ENCODE assay signal across 9 mouse cellular contexts in the genomic region with DNA sequence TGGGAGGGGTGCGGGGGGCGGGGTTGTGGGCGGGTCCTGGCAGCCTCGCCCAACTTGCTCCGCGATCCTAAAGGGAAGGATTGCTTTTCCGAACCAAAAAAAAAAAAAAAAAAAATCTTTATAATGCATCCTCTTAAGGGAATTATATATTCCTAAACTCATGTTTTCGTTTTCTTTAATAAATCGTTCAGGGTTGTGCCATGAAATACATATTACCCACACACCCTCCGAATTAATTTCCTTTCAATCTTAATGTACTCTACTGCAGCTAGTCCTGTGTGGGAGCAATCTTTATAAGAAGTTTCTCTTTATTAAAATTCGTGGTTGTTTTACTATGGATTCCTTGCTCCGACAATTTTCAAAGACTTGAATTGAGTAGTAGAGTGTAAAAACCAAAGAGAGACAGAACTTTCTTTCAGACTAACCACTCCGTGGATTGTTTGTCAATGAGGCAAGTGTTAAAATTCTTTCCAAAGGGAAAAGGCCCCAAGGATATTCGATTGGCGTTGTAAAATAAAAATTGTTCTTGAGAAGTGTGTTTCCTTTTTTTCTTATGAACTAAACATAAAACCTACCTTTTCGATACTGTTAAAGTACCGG.
DNase-seq lines count a peak whose midpoint lies in the region; ATAC-seq and TF ChIP-seq lines count a peak whose summit lies in the region.
"Had no signal": no experiment of that assay in that cellular context is flagged by ENCODE, and none has a peak within 500 bp of the region (broad histone marks: within the 10 kb centered on the region; RNA-seq: fewer than 3 reads in every experiment).

No protein-coding gene starts in this region.

- no peak for DNase-seq in heart, adult 2 months
- DNase-seq in heart, embryonic 10.5 days (ENCODE audit: low spot score), result no peak
- DNase-seq in splenic B cell, adult 2 months (ENCODE audit: low read depth, low spot score), result peak; percentile 28
- no peak for DNase-seq in urinary bladder, postnatal 10 days (ENCODE audit: low spot score)

- TF ChIP-seq CTCF in heart, adult 2 months (IDR thresholded peaks at IDR 0.05), result no peak

- no peak for TF ChIP-seq POLR2A in heart, adult 2 months (IDR thresholded peaks at IDR 0.05; ENCODE audit: insufficient read depth, low read depth, low read length)

- 2% methylated on average over 17 of the region's 17 CpGs for WGBS in heart, adult 2 months
- WGBS in heart, embryonic 10.5 days, result 2% methylated on average over 17 of the region's 17 CpGs
- 2% methylated on average over 17 of the region's 17 CpGs for WGBS in midbrain, embryonic 12.5 days
- 4% methylated on average over 17 of the region's 17 CpGs for WGBS in midbrain, embryonic 15.5 days
- 2% methylated on average over 17 of the region's 17 CpGs for WGBS in intestine, embryonic 16.5 days

- 0 out of 2 replicates have a peak overlapping the region, but pooled peaks have one; percentile 9 for H3K4me2 ChIP-seq in midbrain, embryonic 12.5 days (replicated peaks)
- no peak overlapping the region for H3K4me2 ChIP-seq in midbrain, embryonic 15.5 days
- H3K4me2 ChIP-seq in intestine, embryonic 16.5 days (ENCODE audit: low read depth, low read length), result 0 out of 2 replicates have a peak overlapping the region, but pooled peaks have one; percentile 57

- ATAC-seq in midbrain, embryonic 12.5 days (ENCODE audit: low FRiP score, low read depth), result no peak; the same call in 1 of the 2 replicates
- ATAC-seq in midbrain, embryonic 15.5 days (replicated peaks), result no peak
- peak; percentile 11 for ATAC-seq in intestine, embryonic 16.5 days
- ATAC-seq in monocyte, adult 5-6 weeks (replicated peaks; ENCODE audit: insufficient number of reproducible peaks, low FRiP score, low TSS enrichment, poor library complexity, severe bottlenecking), result no peak

- no peaks in the 10 kb centered on the region for H3K9me3 ChIP-seq in heart, embryonic 10.5 days
- H3K9me3 ChIP-seq in midbrain, embryonic 12.5 days, result no peaks in the 10 kb centered on the region
- H3K9me3 ChIP-seq in midbrain, embryonic 15.5 days, result no peaks in the 10 kb centered on the region
- no peaks in the 10 kb centered on the region for H3K9me3 ChIP-seq in intestine, embryonic 16.5 days (ENCODE audit: control insufficient read depth, low read length)

- H3K4me1 ChIP-seq in heart, adult 2 months (ENCODE audit: control insufficient read depth, insufficient read depth, low read length), result no peaks in the 10 kb centered on the region
- peaks cover 11% of the 10 kb centered on the region for H3K4me1 ChIP-seq in heart, embryonic 10.5 days
- H3K4me1 ChIP-seq in midbrain, embryonic 12.5 days, result peaks cover 8% of the 10 kb centered on the region; the same call in 1 of the 2 replicates
- H3K4me1 ChIP-seq in midbrain, embryonic 15.5 days, result no peaks in the 10 kb centered on the region
- peaks cover 8% of the 10 kb centered on the region for H3K4me1 ChIP-seq in intestine, embryonic 16.5 days (ENCODE audit: control insufficient read depth, insufficient read depth, low read length)

- H3K27ac ChIP-seq in heart, adult 2 months, result no peak overlapping the region
- H3K27ac ChIP-seq in heart, embryonic 10.5 days, result no peak overlapping the region
- no peak overlapping the region for H3K27ac ChIP-seq in midbrain, embryonic 12.5 days (replicated peaks)
- no peak overlapping the region for H3K27ac ChIP-seq in midbrain, embryonic 15.5 days
- no peak overlapping the region for H3K27ac ChIP-seq in intestine, embryonic 16.5 days (ENCODE audit: low read length)
- H3K27ac ChIP-seq: hindbrain, embryonic 14.5 days had no signal

- no peaks in the 10 kb centered on the region for H3K79me2 ChIP-seq in heart, adult 2 months (replicated peaks; ENCODE audit: control insufficient read depth, insufficient read depth, low read length)

- H3K36me3 ChIP-seq in heart, adult 2 months (ENCODE audit: control insufficient read depth, insufficient read depth, low read length), result no peaks in the 10 kb centered on the region
- H3K36me3 ChIP-seq in heart, embryonic 10.5 days, result no peaks in the 10 kb centered on the region
- no peaks in the 10 kb centered on the region for H3K36me3 ChIP-seq in midbrain, embryonic 12.5 days
- no peaks in the 10 kb centered on the region for H3K36me3 ChIP-seq in midbrain, embryonic 15.5 days (replicated peaks)
- H3K36me3 ChIP-seq in intestine, embryonic 16.5 days (ENCODE audit: control insufficient read depth, insufficient read depth, low read length), result no peaks in the 10 kb centered on the region
- H3K36me3 ChIP-seq in splenic B cell, adult 2 months (ENCODE audit: control insufficient read depth, insufficient read depth, low read length, poor library complexity, severe bottlenecking), result no peaks in the 10 kb centered on the region

- intact Hi-C loops in heart, adult 2 months (cut with DNase I), result loop anchor here (2.0 to 10.0 kb wide), 2 partner anchors 1536 to 1962 kb away; a partner anchor contains a TSS

- peaks cover 15% of the 10 kb centered on the region for H3K27me3 ChIP-seq in heart, adult 2 months (ENCODE audit: control insufficient read depth, insufficient read depth, low read length)
- peaks cover 69% of the 10 kb centered on the region for H3K27me3 ChIP-seq in heart, embryonic 10.5 days (ENCODE audit: insufficient read depth, poor library complexity, severe bottlenecking)
- peaks cover 64% of the 10 kb centered on the region for H3K27me3 ChIP-seq in midbrain, embryonic 12.5 days
- peaks cover 84% of the 10 kb centered on the region for H3K27me3 ChIP-seq in midbrain, embryonic 15.5 days (replicated peaks)
- peaks cover 34% of the 10 kb centered on the region for H3K27me3 ChIP-seq in intestine, embryonic 16.5 days (replicated peaks; ENCODE audit: control insufficient read depth, insufficient read depth, low read length)
- H3K27me3 ChIP-seq in splenic B cell, adult 2 months (ENCODE audit: control insufficient read depth, insufficient read depth, low read length, poor library complexity, severe bottlenecking), result peaks cover 7% of the 10 kb centered on the region

- no peak overlapping the region for H3K9ac ChIP-seq in heart, adult 2 months (ENCODE audit: low read depth, low read length)
- H3K9ac ChIP-seq in midbrain, embryonic 12.5 days (replicated peaks), result no peak overlapping the region
- no peak overlapping the region for H3K9ac ChIP-seq in midbrain, embryonic 15.5 days
- H3K9ac ChIP-seq in intestine, embryonic 16.5 days (ENCODE audit: low read depth, low read length), result no peak overlapping the region
- H3K9ac ChIP-seq: hindbrain, embryonic 14.5 days had no signal

- no peak for TF ChIP-seq EP300 in heart, adult 2 months (IDR thresholded peaks at IDR 0.05; ENCODE audit: insufficient read depth, low read depth, low read length)

- H3K4me3 ChIP-seq in heart, adult 2 months, result 0 out of 2 replicates have a peak overlapping the region, but pooled peaks have one; percentile 0
- H3K4me3 ChIP-seq in heart, embryonic 10.5 days, result no peak overlapping the region
- H3K4me3 ChIP-seq in midbrain, embryonic 12.5 days, result no peak overlapping the region
- H3K4me3 ChIP-seq in midbrain, embryonic 15.5 days, result no peak overlapping the region
- no peak overlapping the region for H3K4me3 ChIP-seq in intestine, embryonic 16.5 days (ENCODE audit: low read length)
